Mouse (Mus musculus): ENCODE measurements around the gene Pim2. TPM values are rescaled to one million over a fixed set of nuclear protein-coding genes. Genes with fewer than 3 reads are reported as not detected.

Pim2 gene
- total and polyA plus RNA-seq, 2 experiments from 2014 or later: 18.3 to 20.8 TPM

DNA sequence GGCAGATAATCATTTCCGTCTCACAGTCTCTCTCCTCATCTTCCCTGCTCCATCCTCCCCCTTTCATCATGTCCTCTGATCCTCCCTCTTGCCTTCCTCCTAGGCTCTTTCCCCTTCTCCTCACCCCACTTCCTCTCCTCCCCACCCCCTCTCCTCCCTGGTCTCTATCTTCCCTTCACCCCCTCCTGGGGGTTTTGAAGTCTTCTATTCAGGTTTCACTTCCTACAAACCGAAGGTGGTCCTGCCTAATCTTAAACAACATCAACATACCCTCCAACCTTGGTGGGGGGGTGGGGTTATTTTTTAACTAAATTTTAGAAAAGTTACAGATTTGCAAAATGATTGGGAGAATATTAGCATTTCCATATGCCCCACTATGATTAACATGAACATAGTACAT, 9.6 kb upstream of the Pim2 start:
- Histone ChIP-seq H3K9ac (replicated peaks; ENCODE audit: low read length) (no peak overlapping the region), H3K4me3 (ENCODE audit: low read length) (no peak overlapping the region), H3K4me2 (ENCODE audit: low read depth, low read length) (no peak overlapping the region), H3K36me3 (ENCODE audit: insufficient read depth, low read length) (no peaks in the 10 kb centered on the region; the same call in 1 of the 2 replicates), H3K27me3 (ENCODE audit: insufficient read depth, low read length) (no peaks in the 10 kb centered on the region), H3K9me3 (ENCODE audit: low read length) (no peaks in the 10 kb centered on the region), H3K4me1 (ENCODE audit: insufficient read depth, low read length) (no peaks in the 10 kb centered on the region), H3K27ac (no peak overlapping the region)
- 30% methylated on average over 2 of the region's 2 CpGs for WGBS
- TF ChIP-seq CTCF (IDR thresholded peaks at IDR 0.05; ENCODE audit: low read depth): no peak
- DNase-seq (ENCODE audit: low spot score) (no peak), ATAC-seq (no peak)

DNA sequence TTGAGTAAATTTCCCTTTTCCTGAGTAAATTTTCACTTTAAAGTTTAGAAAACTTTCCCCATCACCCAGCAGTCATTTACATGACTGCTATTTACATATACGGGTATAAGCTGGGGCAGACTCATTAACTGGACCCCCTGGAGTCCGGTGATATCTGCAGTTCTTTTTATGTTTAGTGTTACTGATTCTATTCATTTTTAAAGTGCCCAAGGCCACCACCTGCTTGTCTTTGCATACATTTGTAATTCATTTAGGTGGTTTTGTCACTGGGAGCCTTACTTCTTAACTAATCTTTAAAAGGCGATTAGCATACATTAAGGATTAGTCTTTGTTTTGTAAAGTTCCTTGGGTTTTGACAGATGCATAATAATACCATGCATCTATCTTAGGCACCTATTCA, 8.2 kb upstream of the Pim2 start:
- DNase-seq (ENCODE audit: low spot score) (no peak), ATAC-seq (no peak)
- no peak for TF ChIP-seq CTCF (IDR thresholded peaks at IDR 0.05; ENCODE audit: low read depth)
- Histone ChIP-seq H3K4me3 (ENCODE audit: low read length) (no peak overlapping the region), H3K36me3 (ENCODE audit: insufficient read depth, low read length) (no peaks in the 10 kb centered on the region; the same call in 1 of the 2 replicates), H3K27ac (no peak overlapping the region), H3K9ac (replicated peaks; ENCODE audit: low read length) (no peak overlapping the region), H3K9me3 (ENCODE audit: low read length) (no peaks in the 10 kb centered on the region), H3K4me1 (ENCODE audit: insufficient read depth, low read length) (no peaks in the 10 kb centered on the region), H3K4me2 (ENCODE audit: low read depth, low read length) (no peak overlapping the region), H3K27me3 (ENCODE audit: insufficient read depth, low read length) (no peaks in the 10 kb centered on the region)
- 43% methylated on average over 3 of the region's 3 CpGs for WGBS

DNA sequence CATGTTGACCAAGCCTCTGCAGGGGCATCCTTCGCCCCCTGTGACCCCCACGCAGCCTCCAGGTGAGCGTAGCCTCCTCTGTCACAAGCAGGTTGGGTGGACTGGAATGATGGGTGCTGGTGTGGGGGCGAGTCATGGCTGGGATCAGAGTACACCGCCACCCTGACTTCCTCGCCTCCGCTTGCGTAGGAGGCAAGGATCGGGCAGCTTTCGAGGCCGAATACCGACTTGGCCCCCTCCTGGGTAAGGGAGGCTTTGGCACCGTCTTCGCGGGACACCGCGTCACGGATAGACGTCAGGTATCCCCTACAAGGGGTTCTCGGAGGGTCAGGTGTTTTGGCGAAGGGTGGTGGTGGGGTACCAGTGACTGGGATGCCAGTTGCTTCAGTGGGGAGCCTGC, 433 bp downstream of the Pim2 start:
- no peaks in the 10 kb centered on the region for H3K4me1 ChIP-seq (ENCODE audit: insufficient read depth, low read length)
- peak; percentile 47 for ATAC-seq
- peak overlapping the region; percentile 66 for H3K4me2 ChIP-seq (ENCODE audit: low read depth, low read length)
- H3K4me3 ChIP-seq (ENCODE audit: low read length): peak overlapping the region; percentile 53
- H3K27ac ChIP-seq: peak overlapping the region; percentile 60
- H3K27me3 ChIP-seq (ENCODE audit: insufficient read depth, low read length): no peaks in the 10 kb centered on the region
- DNase-seq (ENCODE audit: low spot score): no peak
- WGBS: 28% methylated on average over 21 of the region's 21 CpGs
- peak overlapping the region; percentile 54 for H3K9ac ChIP-seq (replicated peaks; ENCODE audit: low read length)
- H3K9me3 ChIP-seq (ENCODE audit: low read length): no peaks in the 10 kb centered on the region
- no peak for TF ChIP-seq CTCF (IDR thresholded peaks at IDR 0.05; ENCODE audit: low read depth)
- H3K36me3 ChIP-seq (ENCODE audit: insufficient read depth, low read length): no peaks in the 10 kb centered on the region; the same call in 1 of the 2 replicates

DNA sequence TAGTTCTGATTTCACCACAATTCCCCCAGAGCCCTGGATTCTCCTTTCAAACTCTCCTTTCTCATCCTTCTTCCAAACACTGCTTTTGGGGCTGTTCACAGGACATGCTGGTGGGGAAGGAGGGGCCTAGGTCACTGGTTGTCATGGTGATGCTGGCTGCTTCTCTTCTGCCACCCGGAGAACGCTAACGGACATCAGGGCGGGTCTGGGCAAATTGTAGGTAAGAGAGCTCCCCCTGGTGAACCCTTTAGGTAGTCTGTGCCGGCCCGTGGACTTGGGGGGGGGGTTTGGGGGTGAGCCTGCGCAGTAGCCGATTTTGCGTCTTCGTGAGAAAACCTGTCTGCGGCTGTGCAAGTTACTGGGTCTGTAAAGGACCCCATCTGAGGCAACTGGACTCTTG, 1.8 kb downstream of the Pim2 start:
- peak; percentile 62 for TF ChIP-seq CTCF (IDR thresholded peaks at IDR 0.05; ENCODE audit: low read depth)
- peak; percentile 84 for DNase-seq (ENCODE audit: low spot score)
- H3K4me3 ChIP-seq (ENCODE audit: low read length): peak overlapping the region; percentile 53
- peak; percentile 62 for ATAC-seq
- no peak overlapping the region; the same call in 1 of the 2 replicates for H3K27ac ChIP-seq
- H3K4me1 ChIP-seq (ENCODE audit: insufficient read depth, low read length): no peaks in the 10 kb centered on the region
- no peaks in the 10 kb centered on the region for H3K9me3 ChIP-seq (ENCODE audit: low read length)
- 20% methylated on average over 11 of the region's 11 CpGs for WGBS
- no peaks in the 10 kb centered on the region for H3K27me3 ChIP-seq (ENCODE audit: insufficient read depth, low read length)
- peak overlapping the region; percentile 66 for H3K4me2 ChIP-seq (ENCODE audit: low read depth, low read length)
- no peaks in the 10 kb centered on the region for H3K36me3 ChIP-seq (ENCODE audit: insufficient read depth, low read length)
- peak overlapping the region; percentile 37; the same call in 1 of the 2 replicates for H3K9ac ChIP-seq (replicated peaks; ENCODE audit: low read length)

DNA sequence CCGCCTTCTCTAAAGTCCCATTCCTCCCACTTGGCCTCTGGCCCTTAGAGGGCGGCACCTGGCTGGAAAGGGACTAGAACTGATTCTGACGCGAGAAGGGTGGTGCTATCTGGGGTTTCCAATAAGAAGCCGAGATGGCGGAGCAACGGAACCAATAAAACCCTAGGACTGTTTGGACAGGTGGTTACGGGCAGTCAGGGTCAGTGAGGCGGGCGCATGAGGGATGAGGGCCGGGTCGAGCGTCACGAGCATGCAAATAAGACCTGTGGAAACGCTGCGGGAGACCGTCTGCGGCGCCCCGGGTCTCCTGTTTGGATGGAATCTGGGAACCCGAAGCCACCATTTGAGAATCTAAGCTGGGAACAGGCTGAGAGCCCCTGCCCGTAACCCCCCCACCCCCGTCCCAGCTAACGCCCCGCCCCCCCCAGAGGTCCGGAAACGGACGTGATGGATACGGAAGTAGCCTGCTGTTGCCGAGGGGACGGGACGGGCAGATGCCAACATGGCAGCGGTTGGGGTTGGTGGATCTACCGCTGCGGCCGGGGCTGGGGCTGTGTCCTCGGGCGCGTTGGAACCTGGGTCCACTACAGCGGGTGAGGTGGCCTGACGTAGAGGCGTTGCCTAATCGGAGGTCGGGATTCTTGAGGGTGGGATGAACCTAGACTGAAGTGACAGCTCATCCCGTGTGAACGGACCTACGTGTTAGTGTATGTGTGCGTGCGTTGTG, 5.9 kb downstream of the Pim2 start, which contains the start of gene Slc35a2:
TSS of gene Slc35a2 (plus strand) at position 188 of the 727 bp plus-strand sequence.
- Histone ChIP-seq H3K4me1 (ENCODE audit: insufficient read depth, low read length) (no peaks in the 10 kb centered on the region), H3K27me3 (ENCODE audit: insufficient read depth, low read length) (no peaks in the 10 kb centered on the region), H3K4me3 (ENCODE audit: low read length) (peak within 1 kb of the TSS; percentile 52), H3K9ac (replicated peaks; ENCODE audit: low read length) (peak within 1 kb of the TSS; percentile 44), H3K27ac (peak within 1 kb of the TSS; percentile 86), H3K4me2 (ENCODE audit: low read depth, low read length) (peak within 1 kb of the TSS; percentile 54), H3K36me3 (ENCODE audit: insufficient read depth, low read length) (0 out of 2 replicates have a peak, but pooled peaks cover 3% of the 10 kb centered on the region), H3K9me3 (ENCODE audit: low read length) (no peaks in the 10 kb centered on the region)
- peak; percentile 21 for TF ChIP-seq CTCF (IDR thresholded peaks at IDR 0.05; ENCODE audit: low read depth)
- WGBS: 22% methylated on average over 49 of the region's 49 CpGs
- peak; percentile 95 for ATAC-seq
- DNase-seq (ENCODE audit: low spot score): peak; percentile 90

DNA sequence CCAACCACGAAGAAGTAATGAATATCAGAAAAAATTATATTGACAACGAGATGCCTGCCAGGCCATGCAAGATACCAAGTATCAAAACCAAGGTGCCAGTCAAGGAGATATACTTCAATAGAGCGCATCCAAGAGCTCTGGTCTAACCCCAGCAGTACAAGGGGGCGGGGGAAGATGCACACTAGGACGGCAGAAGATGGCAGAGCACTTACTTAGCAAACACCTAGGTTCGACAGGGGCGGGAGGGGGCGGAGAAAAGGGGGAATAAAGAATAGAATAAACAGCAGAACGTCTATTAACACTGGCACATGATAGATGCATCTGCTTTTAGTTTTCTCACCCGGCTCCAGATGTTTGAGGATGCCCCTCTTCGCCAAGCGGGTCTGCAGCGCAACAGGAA, 20.1 kb downstream of the Pim2 start:
- 37% methylated on average over 13 of the region's 13 CpGs for WGBS

More for the DNA sequence above, 20.1 kb downstream of the Pim2 start:
- Histone ChIP-seq H3K27me3 (ENCODE audit: insufficient read depth, low read length) (no peaks in the 10 kb centered on the region), H3K4me3 (ENCODE audit: low read length) (peak overlapping the region; percentile 54), H3K27ac (peak overlapping the region; percentile 90), H3K9ac (replicated peaks; ENCODE audit: low read length) (peak overlapping the region; percentile 45), H3K36me3 (ENCODE audit: insufficient read depth, low read length) (peaks cover 5% of the 10 kb centered on the region; the same call in 1 of the 2 replicates), H3K4me1 (ENCODE audit: insufficient read depth, low read length) (no peaks in the 10 kb centered on the region), H3K4me2 (ENCODE audit: low read depth, low read length) (peak overlapping the region; percentile 61), H3K9me3 (ENCODE audit: low read length) (no peaks in the 10 kb centered on the region)
- TF ChIP-seq CTCF (IDR thresholded peaks at IDR 0.05; ENCODE audit: low read depth): no peak
- no peak for ATAC-seq
- DNase-seq (ENCODE audit: low spot score): no peak

All from hindbrain, postnatal 0 days (tissue).